Mouse (Mus musculus): ENCODE results near the gene Rfx8.

GRCm38 (mm10) chr1:39721351-39721726, 542 bp upstream of the Rfx8 start:
- TF ChIP-seq CTCF (IDR thresholded peaks at IDR 0.05; ENCODE audit: insufficient read depth, low read length), result no peak
- no peak for TF ChIP-seq POLR2A (IDR thresholded peaks at IDR 0.05; ENCODE audit: borderline replicate concordance, extremely low read depth, low read depth, low read length)
